In the genomic region with DNA sequence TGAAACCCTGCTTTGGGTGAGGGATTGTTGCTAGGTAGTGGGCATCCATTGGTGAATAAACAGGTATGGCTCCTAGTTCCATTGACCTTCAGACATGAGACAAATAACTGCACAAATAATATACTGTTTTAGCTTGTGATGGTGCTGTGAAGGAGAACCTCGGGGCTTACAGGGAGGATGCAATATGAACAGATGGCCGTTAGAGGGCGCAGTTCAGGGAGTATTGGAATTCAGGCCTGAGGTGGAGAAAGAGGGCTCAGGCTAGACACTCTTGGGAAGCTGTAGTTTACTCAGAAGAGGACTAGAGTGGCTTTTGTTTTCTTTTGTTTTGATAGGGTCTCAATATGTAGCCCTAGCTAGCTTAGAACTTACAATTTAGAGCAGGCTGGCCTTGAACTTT, we compare ENCODE assay signal across 11 mouse cellular contexts. TPM values are rescaled to one million over a fixed set of nuclear protein-coding genes. Genes with fewer than 3 reads are reported as not detected.
DNase-seq lines count a peak whose midpoint lies in the region; ATAC-seq and TF ChIP-seq lines count a peak whose summit lies in the region.
"Had no signal": no experiment of that assay in that cellular context is flagged by ENCODE, and none has a peak within 500 bp of the region (broad histone marks: within the 10 kb centered on the region; RNA-seq: fewer than 3 reads in every experiment).

No protein-coding gene starts in this region.

- ATAC-seq in liver, embryonic 11.5 days (replicated peaks; ENCODE audit: low FRiP score) = no peak
- ATAC-seq in G1E (ENCODE audit: extremely low read depth, insufficient number of reproducible peaks, low FRiP score, poor library complexity, severe bottlenecking) = no peak
- peak; percentile 44; the same call in 1 of the 2 replicates for ATAC-seq in granulocyte monocyte progenitor cell, adult 5-6 weeks (replicated peaks; ENCODE audit: poor library complexity, severe bottlenecking)
- ATAC-seq in kidney, embryonic 16.5 days (ENCODE audit: low FRiP score, low TSS enrichment) = no peak

- H3K27me3 ChIP-seq in liver, embryonic 11.5 days (replicated peaks; ENCODE audit: control insufficient read depth, insufficient read depth, low read length) = no peaks in the 10 kb centered on the region
- peaks cover 3% of the 10 kb centered on the region for H3K27me3 ChIP-seq in G1E (ENCODE audit: insufficient read depth, low read length)
- no peaks in the 10 kb centered on the region for H3K27me3 ChIP-seq in kidney, embryonic 16.5 days (ENCODE audit: insufficient read depth, low read length)
- H3K27me3 ChIP-seq: liver, embryonic 15.5 days had no signal

- no peaks in the 10 kb centered on the region for H3K36me3 ChIP-seq in liver, embryonic 11.5 days (ENCODE audit: control insufficient read depth, insufficient read depth, low read length)
- no peaks in the 10 kb centered on the region for H3K36me3 ChIP-seq in G1E (replicated peaks)
- 0 out of 2 replicates have a peak, but pooled peaks cover 5% of the 10 kb centered on the region for H3K36me3 ChIP-seq in kidney, embryonic 16.5 days (ENCODE audit: insufficient read depth, low read length)
- H3K36me3 ChIP-seq: liver, embryonic 15.5 days had no signal

- peaks cover 2% of the 10 kb centered on the region; the same call in 1 of the 2 replicates for H3K4me1 ChIP-seq in liver, embryonic 11.5 days (replicated peaks; ENCODE audit: control insufficient read depth, insufficient read depth, low read length)
- H3K4me1 ChIP-seq in G1E (ENCODE audit: insufficient read depth, low read depth, low read length) = no peaks in the 10 kb centered on the region; the same call in 1 of the 2 replicates
- H3K4me1 ChIP-seq in kidney, embryonic 16.5 days (ENCODE audit: insufficient read depth, low read length) = peaks cover 5% of the 10 kb centered on the region
- H3K4me1 ChIP-seq: liver, embryonic 15.5 days had no signal

- H3K4me3 ChIP-seq in liver, embryonic 11.5 days (ENCODE audit: low read depth, low read length) = no peak overlapping the region
- no peak overlapping the region for H3K4me3 ChIP-seq in G1E (ENCODE audit: low read depth, low read length)
- no peak overlapping the region for H3K4me3 ChIP-seq in kidney, embryonic 16.5 days (ENCODE audit: low read length)
- H3K4me3 ChIP-seq: liver, embryonic 15.5 days; myocyte had no signal

- H3K4me2 ChIP-seq in liver, embryonic 11.5 days = no peak overlapping the region
- no peak overlapping the region for H3K4me2 ChIP-seq in kidney, embryonic 16.5 days (replicated peaks; ENCODE audit: low read depth, low read length)
- H3K4me2 ChIP-seq: liver, embryonic 15.5 days had no signal

- H3K9ac ChIP-seq in liver, embryonic 11.5 days (ENCODE audit: low read depth, low read length) = no peak overlapping the region
- no peak overlapping the region for H3K9ac ChIP-seq in kidney, embryonic 16.5 days (replicated peaks; ENCODE audit: low read length)
- H3K9ac ChIP-seq: liver, embryonic 15.5 days had no signal

- H3K27ac ChIP-seq in liver, embryonic 11.5 days (ENCODE audit: low read depth, low read length) = no peak overlapping the region
- H3K27ac ChIP-seq in kidney, embryonic 16.5 days (ENCODE audit: low read length) = no peak overlapping the region
- H3K27ac ChIP-seq: liver, embryonic 15.5 days had no signal

- peak; percentile 56; the same call in 1 of the 2 replicates for TF ChIP-seq CTCF in G1E (IDR thresholded peaks at IDR 0.05; ENCODE audit: low read depth, low read length)

- no peaks in the 10 kb centered on the region for H3K9me3 ChIP-seq in liver, embryonic 11.5 days (ENCODE audit: control insufficient read depth, low read length)
- H3K9me3 ChIP-seq in G1E (replicated peaks) = no peaks in the 10 kb centered on the region
- 0 out of 2 replicates have a peak, but pooled peaks cover 6% of the 10 kb centered on the region for H3K9me3 ChIP-seq in kidney, embryonic 16.5 days (ENCODE audit: low read length)
- H3K9me3 ChIP-seq: liver, embryonic 15.5 days had no signal

- peak; percentile 20 for DNase-seq in liver
- DNase-seq in liver, embryonic 11.5 days (ENCODE audit: low spot score) = no peak
- peak; percentile 42 for DNase-seq in CD4-positive, CD25-positive, alpha-beta regulatory T cell, adult 2 months (ENCODE audit: low read depth, low spot score)
- no peak for DNase-seq in G1E (ENCODE audit: low spot score)
- DNase-seq in spleen, postnatal 14 days (ENCODE audit: low spot score in 2 of 2) = no peak
- DNase-seq: cerebellum, postnatal 25 days; gastrocnemius, postnatal 25 days had no signal

- 28% methylated on average over 3 of the region's 3 CpGs for WGBS in liver, embryonic 11.5 days
- 43% methylated on average over 3 of the region's 3 CpGs for WGBS in kidney, embryonic 16.5 days

RNA-seq across cellular contexts. Expression of a gene that starts 30.8 kb away (rescaled TPM):
- 16.3 and 19.4 TPM in 2 replicates for polyA plus RNA-seq in liver, embryonic 11.5 days (2014; fragmentation: Nextera tagmentation; extraction: Ambion mirVana)
- total RNA-seq in G1E (2014; fragmentation: Nextera tagmentation) (not detected in 2 replicates), G1E (2017) (0.22 TPM in 1 of 2 replicates, not detected in the other)
- not detected in 2 replicates for polyA plus RNA-seq in G1E (2012)
- total RNA-seq in granulocyte monocyte progenitor cell, adult 5-6 weeks (2014; fragmentation: Nextera tagmentation) = 1.5 and 3.4 TPM in 2 replicates
- 1.2 and 1.7 TPM in 2 replicates for total RNA-seq in granulocyte monocyte progenitor cell, adult 5-6 weeks (2017)
- 40.6 and 42.3 TPM in 2 replicates for polyA plus RNA-seq in kidney, embryonic 16.5 days (2015; fragmentation: Nextera tagmentation; extraction: Ambion mirVana)

RNA-seq across cellular contexts. Expression of a gene that starts 47.8 kb away (rescaled TPM):
- polyA plus RNA-seq in liver, embryonic 11.5 days (2014; fragmentation: Nextera tagmentation; extraction: Ambion mirVana) = 1,053 and 1,060 TPM in 2 replicates
- total RNA-seq in G1E (2014; fragmentation: Nextera tagmentation) = 3,999 and 4,209 TPM in 2 replicates
- total RNA-seq in G1E (2017) = 1,434 and 1,493 TPM in 2 replicates
- 562 and 607 TPM in 2 replicates for polyA plus RNA-seq in G1E (2012)
- 3,886 and 3,908 TPM in 2 replicates for total RNA-seq in granulocyte monocyte progenitor cell, adult 5-6 weeks (2014; fragmentation: Nextera tagmentation)
- total RNA-seq in granulocyte monocyte progenitor cell, adult 5-6 weeks (2017) = 1,184 and 1,551 TPM in 2 replicates
- polyA plus RNA-seq in kidney, embryonic 16.5 days (2015; fragmentation: Nextera tagmentation; extraction: Ambion mirVana) = 606 and 725 TPM in 2 replicates

Comparison
In these comparisons a context has a peak if more than half of its experiments do, and no peak if none do; other contexts are left out.
1. DNase-seq: peak in liver (single experiment) and CD4-positive, CD25-positive, alpha-beta regulatory T cell, adult 2 months (single experiment); none in liver, embryonic 11.5 days (single experiment), G1E (single experiment) and spleen, postnatal 14 days (0 of 2).
2. RNA of a gene that starts 30.8 kb away (polyA plus RNA-seq): 40.6 to 42.3 TPM in kidney, embryonic 16.5 days and 16.3 to 19.4 TPM in liver, embryonic 11.5 days; not detected in G1E; every median in the first group is over 10 times any median in the second.